Mouse (Mus musculus): Measurements from ENCODE around the gene Stx18. TPM values are rescaled to one million over a fixed set of nuclear protein-coding genes. Genes with fewer than 3 reads are reported as not detected.
A peak's percentile ranks its signal among the peaks of the same experiment; 100 is the strongest.

Gene Stx18
- polyA plus RNA-seq, 1 experiment from 2014 or later = 37.8 TPM

GRCm38 (mm10) chr5:38039796-38040195, 1.3 kb downstream of the Stx18 start:
- H3K27me3 ChIP-seq = 0 out of 2 replicates have a peak, but pooled peaks cover 3% of the 10 kb centered on the region
- no peak overlapping the region for H3K27ac ChIP-seq (replicated peaks)
- ATAC-seq (ENCODE audit: low FRiP score, low read depth) = no peak
- H3K4me2 ChIP-seq = peak overlapping the region; percentile 71
- 0 out of 2 replicates have a peak, but pooled peaks cover 4% of the 10 kb centered on the region for H3K36me3 ChIP-seq
- H3K9ac ChIP-seq = peak overlapping the region; percentile 77
- WGBS = 32% methylated on average over 9 of the region's 9 CpGs
- H3K9me3 ChIP-seq = no peaks in the 10 kb centered on the region
- peak overlapping the region; percentile 75 for H3K4me3 ChIP-seq
- H3K4me1 ChIP-seq (replicated peaks) = peaks cover 20% of the 10 kb centered on the region

GRCm38 (mm10) chr5:38044923-38045322, 6.4 kb downstream of the Stx18 start:
- WGBS = 74% methylated on average over 2 of the region's 2 CpGs
- Histone ChIP-seq H3K27me3 (no peaks in the 10 kb centered on the region), H3K9ac (no peak overlapping the region), H3K4me3 (no peak overlapping the region), H3K27ac (replicated peaks) (no peak overlapping the region), H3K4me2 (no peak overlapping the region), H3K9me3 (no peaks in the 10 kb centered on the region), H3K4me1 (replicated peaks) (peaks cover 10% of the 10 kb centered on the region), H3K36me3 (0 out of 2 replicates have a peak, but pooled peaks cover 4% of the 10 kb centered on the region)
- no peak for ATAC-seq (ENCODE audit: low FRiP score, low read depth)

- no peak overlapping the region for H3K9ac ChIP-seq
- no peak overlapping the region for H3K27ac ChIP-seq (replicated peaks)
- ATAC-seq (ENCODE audit: low FRiP score, low read depth) = no peak
- no peaks in the 10 kb centered on the region for H3K36me3 ChIP-seq
- WGBS = 54% methylated on average over 3 of the region's 3 CpGs
- H3K9me3 ChIP-seq = no peaks in the 10 kb centered on the region
- no peak overlapping the region for H3K4me2 ChIP-seq
- H3K4me3 ChIP-seq = no peak overlapping the region
- no peaks in the 10 kb centered on the region for H3K4me1 ChIP-seq (replicated peaks)
- H3K27me3 ChIP-seq = no peaks in the 10 kb centered on the region
Measured at GRCm38 (mm10) chr5:38048177-38048576, 9.6 kb downstream of the Stx18 start.

GRCm38 (mm10) chr5:38061051-38061450, 22.5 kb downstream of the Stx18 start:
- Histone ChIP-seq H3K9me3 (no peaks in the 10 kb centered on the region), H3K27ac (replicated peaks) (no peak overlapping the region), H3K4me2 (no peak overlapping the region), H3K36me3 (no peaks in the 10 kb centered on the region), H3K4me1 (replicated peaks) (peaks cover 9% of the 10 kb centered on the region), H3K4me3 (no peak overlapping the region), H3K27me3 (no peaks in the 10 kb centered on the region), H3K9ac (no peak overlapping the region)
- no peak for ATAC-seq (ENCODE audit: low FRiP score, low read depth)
- whole genome bisulfite sequencing = 42% methylated on average over 2 of the region's 2 CpGs

- 31% methylated on average over 5 of the region's 5 CpGs for WGBS
- H3K27me3 ChIP-seq = no peaks in the 10 kb centered on the region
- H3K4me1 ChIP-seq (replicated peaks) = peaks cover 9% of the 10 kb centered on the region
- no peak for ATAC-seq (ENCODE audit: low FRiP score, low read depth)
- H3K9ac ChIP-seq = no peak overlapping the region
- no peak overlapping the region for H3K4me3 ChIP-seq
- H3K9me3 ChIP-seq = no peaks in the 10 kb centered on the region
- no peak overlapping the region for H3K4me2 ChIP-seq
- H3K27ac ChIP-seq (replicated peaks) = no peak overlapping the region
- H3K36me3 ChIP-seq = no peaks in the 10 kb centered on the region
Measured at GRCm38 (mm10) chr5:38062709-38063108, 24.2 kb downstream of the Stx18 start.

GRCm38 (mm10) chr5:38063339-38063738, 24.8 kb downstream of the Stx18 start:
- H3K27ac ChIP-seq (replicated peaks) = no peak overlapping the region
- no peaks in the 10 kb centered on the region for H3K27me3 ChIP-seq
- H3K9ac ChIP-seq = no peak overlapping the region
- no peaks in the 10 kb centered on the region for H3K9me3 ChIP-seq
- no peaks in the 10 kb centered on the region for H3K36me3 ChIP-seq
- H3K4me1 ChIP-seq (replicated peaks) = peaks cover 9% of the 10 kb centered on the region
- WGBS = 74% methylated on average over 5 of the region's 5 CpGs
- H3K4me2 ChIP-seq = no peak overlapping the region
- no peak for ATAC-seq (ENCODE audit: low FRiP score, low read depth)
- no peak overlapping the region for H3K4me3 ChIP-seq

- no peak for ATAC-seq (ENCODE audit: low FRiP score, low read depth)
- Histone ChIP-seq H3K27me3 (no peaks in the 10 kb centered on the region), H3K4me1 (replicated peaks) (peaks cover 9% of the 10 kb centered on the region), H3K4me3 (no peak overlapping the region), H3K9me3 (no peaks in the 10 kb centered on the region), H3K4me2 (no peak overlapping the region), H3K9ac (no peak overlapping the region), H3K36me3 (no peaks in the 10 kb centered on the region), H3K27ac (replicated peaks) (no peak overlapping the region)
- WGBS = 92% methylated on average over 4 of the region's 4 CpGs
Measured at GRCm38 (mm10) chr5:38064043-38064575, 25.6 kb downstream of the Stx18 start.

- Histone ChIP-seq H3K4me2 (no peak overlapping the region), H3K9ac (no peak overlapping the region), H3K36me3 (no peaks in the 10 kb centered on the region), H3K27me3 (no peaks in the 10 kb centered on the region), H3K27ac (replicated peaks) (no peak overlapping the region), H3K9me3 (no peaks in the 10 kb centered on the region), H3K4me3 (no peak overlapping the region), H3K4me1 (replicated peaks) (peaks cover 9% of the 10 kb centered on the region)
- ATAC-seq (ENCODE audit: low FRiP score, low read depth) = no peak
- 31% methylated on average over 5 of the region's 5 CpGs for WGBS
Measured at GRCm38 (mm10) chr5:38064701-38065100, 26.2 kb downstream of the Stx18 start.

- no peaks in the 10 kb centered on the region for H3K36me3 ChIP-seq
- ATAC-seq (ENCODE audit: low FRiP score, low read depth) = no peak
- WGBS = 45% methylated on average over 2 of the region's 2 CpGs
- no peaks in the 10 kb centered on the region for H3K9me3 ChIP-seq
- no peaks in the 10 kb centered on the region for H3K27me3 ChIP-seq
- H3K4me2 ChIP-seq = no peak overlapping the region
- peaks cover 9% of the 10 kb centered on the region for H3K4me1 ChIP-seq (replicated peaks)
- H3K27ac ChIP-seq (replicated peaks) = no peak overlapping the region
- H3K9ac ChIP-seq = no peak overlapping the region
- H3K4me3 ChIP-seq = no peak overlapping the region
Measured at GRCm38 (mm10) chr5:38065454-38065853, 26.9 kb downstream of the Stx18 start.

- H3K9me3 ChIP-seq = no peaks in the 10 kb centered on the region
- H3K27ac ChIP-seq (replicated peaks) = no peak overlapping the region
- ATAC-seq (ENCODE audit: low FRiP score, low read depth) = no peak
- WGBS = 90% methylated on average over 1 of the region's 1 CpGs
- no peaks in the 10 kb centered on the region for H3K36me3 ChIP-seq
- H3K9ac ChIP-seq = no peak overlapping the region
- no peak overlapping the region for H3K4me2 ChIP-seq
- peaks cover 9% of the 10 kb centered on the region for H3K4me1 ChIP-seq (replicated peaks)
- H3K27me3 ChIP-seq = no peaks in the 10 kb centered on the region
- no peak overlapping the region for H3K4me3 ChIP-seq
Measured at GRCm38 (mm10) chr5:38066606-38067005, 28.1 kb downstream of the Stx18 start.

- no peak overlapping the region for H3K27ac ChIP-seq (replicated peaks)
- no peaks in the 10 kb centered on the region for H3K36me3 ChIP-seq
- ATAC-seq (ENCODE audit: low FRiP score, low read depth) = no peak
- H3K4me1 ChIP-seq (replicated peaks) = no peaks in the 10 kb centered on the region
- no peaks in the 10 kb centered on the region for H3K27me3 ChIP-seq
- H3K9me3 ChIP-seq = no peaks in the 10 kb centered on the region
- H3K9ac ChIP-seq = no peak overlapping the region
- no peak overlapping the region for H3K4me3 ChIP-seq
- 46% methylated on average over 4 of the region's 4 CpGs for WGBS
- H3K4me2 ChIP-seq = no peak overlapping the region
Measured at GRCm38 (mm10) chr5:38076326-38076725, 37.8 kb downstream of the Stx18 start.

GRCm38 (mm10) chr5:38078575-38078974, 40.0 kb downstream of the Stx18 start:
- Histone ChIP-seq H3K27ac (replicated peaks) (no peak overlapping the region), H3K9ac (no peak overlapping the region), H3K4me1 (replicated peaks) (no peaks in the 10 kb centered on the region), H3K36me3 (no peaks in the 10 kb centered on the region), H3K27me3 (no peaks in the 10 kb centered on the region), H3K4me2 (no peak overlapping the region), H3K4me3 (no peak overlapping the region), H3K9me3 (no peaks in the 10 kb centered on the region)
- ATAC-seq (ENCODE audit: low FRiP score, low read depth) = no peak
- WGBS = 72% methylated on average over 3 of the region's 3 CpGs

- Histone ChIP-seq H3K36me3 (no peaks in the 10 kb centered on the region), H3K4me3 (no peak overlapping the region), H3K9ac (no peak overlapping the region), H3K4me1 (replicated peaks) (no peaks in the 10 kb centered on the region), H3K27ac (replicated peaks) (no peak overlapping the region), H3K9me3 (no peaks in the 10 kb centered on the region), H3K4me2 (no peak overlapping the region), H3K27me3 (no peaks in the 10 kb centered on the region)
- 100% methylated on average over 1 of the region's 1 CpGs for WGBS
- ATAC-seq (ENCODE audit: low FRiP score, low read depth) = no peak
Measured at GRCm38 (mm10) chr5:38080472-38080871, 41.9 kb downstream of the Stx18 start.
